Mouse (Mus musculus): ENCODE measurements around the gene Aldh4a1.

DNA sequence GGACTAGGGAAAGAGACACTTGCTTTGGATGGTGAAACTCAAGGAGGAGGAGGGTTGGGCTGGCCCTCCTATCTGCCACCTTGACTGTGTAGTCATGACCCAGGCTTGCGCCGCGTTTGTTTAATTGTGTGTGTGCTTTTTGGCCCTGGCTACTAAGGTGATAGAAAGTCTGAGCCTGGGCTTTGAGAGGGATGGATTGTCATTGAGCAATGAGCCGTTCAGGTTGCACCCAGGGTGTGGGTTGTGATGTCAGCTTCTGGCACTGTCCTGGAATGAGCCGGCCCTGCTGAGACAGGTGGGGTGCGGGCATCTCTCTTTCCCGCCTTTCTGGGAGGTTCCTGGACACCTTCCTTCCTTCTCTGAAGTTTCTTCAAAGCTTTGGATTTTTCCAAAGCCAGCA, 45.7 kb upstream of the Aldh4a1 start:
- TF ChIP-seq POLR2A (IDR thresholded peaks at IDR 0.05; ENCODE audit: low read depth, low read length) (no peak), CTCF (conservative IDR thresholded peaks at IDR 0.05; ENCODE audit: insufficient read depth, insufficient read length, low read depth, low read length) (no peak)

All from kidney, adult 2 months (tissue).